Mouse (Mus musculus): ENCODE results near the gene Smim5.

- TF ChIP-seq POLR2A (IDR thresholded peaks at IDR 0.05; ENCODE audit: borderline replicate concordance, insufficient read depth, low read length) = no peak
- TF ChIP-seq CTCF (IDR thresholded peaks at IDR 0.05; ENCODE audit: borderline replicate concordance, insufficient read depth, low read depth, low read length) = no peak
Measured at GRCm38 (mm10) chr11:115911134-115911561, 11.4 kb downstream of the Smim5 start.

Data from cerebellum, adult 2 months (tissue).